Mouse (Mus musculus) cerebellum, adult 2 months (tissue): ENCODE results near the gene Cbx7. TPM values are rescaled to one million over a fixed set of nuclear protein-coding genes. Genes with fewer than 3 reads are reported as not detected.

ENCODE experiments used
- DNase-seq, 2 experiments: peaks; one replicate each; pipeline ENCODE4 v3.0.0; 2021
- H3K27ac ChIP-seq: fragments of 200-500 bp; 2 replicates; pipeline ENCODE4 v1.5.1; 2012; ENCODE audit warnings: low read length, control low read depth, inconsistent platforms; ENCODE audit not compliant: insufficient read depth
- H3K27me3 ChIP-seq: fragments of 200-500 bp; 2 replicates; pipeline ENCODE4 v1.6.1; 2012; ENCODE audit warnings: inconsistent platforms, mild to moderate bottlenecking, low read length, moderate library complexity; ENCODE audit not compliant: control insufficient read depth, insufficient read depth
- H3K4me1 ChIP-seq: fragments of 200-500 bp; 2 replicates; pipeline ENCODE4 v1.6.1; 2011; ENCODE audit warnings: low read length; ENCODE audit not compliant: control insufficient read depth, insufficient read depth
- H3K4me3 ChIP-seq: fragments of 200-500 bp; replicated peaks from 2 replicates; pipeline ENCODE3; 2011; ENCODE audit warnings: mild to moderate bottlenecking, low read depth, low read length, control low read depth; ENCODE audit not compliant: insufficient read depth
- CTCF ChIP-seq: fragments of 200-500 bp; IDR thresholded peaks from 2 replicates; pipeline ENCODE4 v1.5.1; 2011; ENCODE audit warnings: low read depth, mild to moderate bottlenecking, control low read depth, low read length, moderate library complexity, borderline replicate concordance; ENCODE audit not compliant: insufficient read depth
- POLR2A ChIP-seq: fragments of 200-500 bp; IDR thresholded peaks from 2 replicates; pipeline ENCODE4 v1.6.1; 2011; ENCODE audit warnings: low read length, control low read depth, borderline replicate concordance; ENCODE audit not compliant: insufficient read depth
- WGBS: fragments of 180-500 bp; shearing (Covaris S2); methylation state at CpG from one replicate; pipeline ENCODE4 v1.1.7; 2018; 5-methylcytosine and 5-hydroxymethylcytosine counted together
- polyA plus RNA-seq: library from polyadenylated mRNA; depleted of rRNA; stranded (reverse); fragments of >200 nt; gene quantifications from 2 replicates; pipeline ENCODE4 v1.2.3, GENCODE M21; 2012

The Cbx7 gene
- polyA plus RNA-seq, 1 experiment: 89.6 TPM

DNA sequence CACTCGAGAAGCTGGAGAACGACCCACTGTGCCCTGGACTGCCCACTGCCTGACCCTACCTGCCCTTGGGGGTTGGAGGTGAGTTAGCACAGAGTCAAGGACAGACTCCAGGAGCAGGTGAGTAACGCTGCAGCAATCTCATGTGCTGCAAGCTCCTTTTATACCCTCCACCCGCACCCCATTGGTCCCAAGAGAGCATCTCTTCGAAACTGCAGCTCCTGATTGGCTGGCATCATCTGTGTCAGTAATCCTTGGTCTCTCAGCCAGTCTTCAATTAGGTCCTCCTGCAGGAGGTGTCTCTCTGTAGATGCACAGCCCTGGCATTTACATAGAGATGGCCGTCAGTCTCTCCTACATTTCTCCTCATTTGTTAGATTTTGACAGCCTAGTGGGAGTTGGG lies 3.6 kb downstream of the Cbx7 start:
- 87% methylated on average over 6 of the region's 6 CpGs for WGBS
- no peak for DNase-seq
- no peaks in the 10 kb centered on the region for H3K27me3 ChIP-seq
- TF ChIP-seq CTCF (no peak), POLR2A (no peak)
- peaks cover 2% of the 10 kb centered on the region for H3K4me1 ChIP-seq
- no peak overlapping the region for H3K27ac ChIP-seq
- H3K4me3 ChIP-seq: no peak overlapping the region

DNA sequence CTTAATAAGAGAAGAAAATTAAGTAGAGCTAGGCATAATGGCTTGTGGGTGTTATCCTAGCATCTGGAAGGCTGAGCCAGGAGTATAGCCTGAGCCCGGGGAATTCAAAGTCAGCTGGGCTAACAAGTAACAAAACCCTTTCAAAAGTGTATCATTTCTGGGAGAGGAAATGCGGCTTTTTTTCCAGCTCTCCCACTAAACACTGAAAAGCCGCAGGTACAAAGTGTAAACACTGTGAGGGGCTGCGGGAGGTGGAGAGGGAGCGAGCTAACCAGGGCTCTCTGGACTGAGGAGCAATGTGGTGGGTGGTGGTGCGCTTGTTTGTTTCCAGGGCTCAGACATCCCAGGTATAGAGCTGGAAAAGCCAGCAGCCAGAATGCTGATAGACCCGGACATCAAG lies 6.5 kb downstream of the Cbx7 start:
- no peak for DNase-seq
- 97% methylated on average over 7 of the region's 7 CpGs for WGBS
- no peak overlapping the region for H3K4me3 ChIP-seq
- H3K4me1 ChIP-seq: peaks cover 6% of the 10 kb centered on the region
- no peak overlapping the region for H3K27ac ChIP-seq
- TF ChIP-seq POLR2A: no peak
- no peak for TF ChIP-seq CTCF
- H3K27me3 ChIP-seq: no peaks in the 10 kb centered on the region

GRCm38 (mm10) chr15:79962661-79963060 lies 8.3 kb downstream of the Cbx7 start:
- DNase-seq: peak; percentile 78 to 85
- TF ChIP-seq POLR2A: no peak
- TF ChIP-seq CTCF: no peak
- Histone ChIP-seq H3K27me3 (no peaks in the 10 kb centered on the region), H3K27ac (no peak overlapping the region), H3K4me3 (no peak overlapping the region), H3K4me1 (peaks cover 6% of the 10 kb centered on the region)
- 8% methylated on average over 18 of the region's 18 CpGs for WGBS

DNA sequence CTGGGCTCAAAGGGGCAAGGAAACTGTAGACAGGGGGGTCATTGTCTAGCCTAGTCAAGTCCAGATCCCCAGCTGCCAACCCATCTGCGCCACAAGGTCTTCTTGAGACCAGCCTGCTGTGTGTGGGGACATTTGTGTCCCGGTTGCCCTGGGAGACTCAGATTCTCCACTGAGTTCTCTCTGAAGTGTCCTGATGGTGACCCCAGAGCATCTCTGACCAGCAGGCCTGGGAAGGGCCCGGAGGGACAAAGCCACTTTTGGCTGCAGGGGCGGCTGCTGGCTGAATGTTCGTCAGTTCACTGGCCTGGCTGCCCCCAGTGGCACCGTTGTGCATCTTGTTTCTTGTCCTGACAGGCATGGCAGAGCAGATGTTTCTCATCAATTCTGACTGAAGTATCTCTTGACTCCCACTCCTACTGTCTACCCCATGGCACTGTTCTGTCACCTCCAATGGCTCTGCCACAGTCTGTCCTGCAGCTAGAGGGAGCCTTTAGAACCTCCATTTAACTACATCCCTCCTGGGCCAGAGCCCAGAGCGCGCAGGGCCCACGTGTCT lies 9.5 kb downstream of the Cbx7 start:
- WGBS: 75% methylated on average over 9 of the region's 9 CpGs
- Histone ChIP-seq H3K27ac (no peak overlapping the region), H3K4me3 (no peak overlapping the region), H3K4me1 (peaks cover 6% of the 10 kb centered on the region), H3K27me3 (no peaks in the 10 kb centered on the region)
- no peak for TF ChIP-seq POLR2A
- TF ChIP-seq CTCF: no peak
- DNase-seq: no peak

GRCm38 (mm10) chr15:79958418-79958817 lies 12.5 kb downstream of the Cbx7 start:
- Histone ChIP-seq H3K4me3 (no peak overlapping the region), H3K4me1 (peaks cover 6% of the 10 kb centered on the region), H3K27ac (no peak overlapping the region), H3K27me3 (no peaks in the 10 kb centered on the region)
- no peak for DNase-seq
- 54% methylated on average over 3 of the region's 3 CpGs for WGBS
- TF ChIP-seq CTCF: no peak
- TF ChIP-seq POLR2A: no peak

DNA sequence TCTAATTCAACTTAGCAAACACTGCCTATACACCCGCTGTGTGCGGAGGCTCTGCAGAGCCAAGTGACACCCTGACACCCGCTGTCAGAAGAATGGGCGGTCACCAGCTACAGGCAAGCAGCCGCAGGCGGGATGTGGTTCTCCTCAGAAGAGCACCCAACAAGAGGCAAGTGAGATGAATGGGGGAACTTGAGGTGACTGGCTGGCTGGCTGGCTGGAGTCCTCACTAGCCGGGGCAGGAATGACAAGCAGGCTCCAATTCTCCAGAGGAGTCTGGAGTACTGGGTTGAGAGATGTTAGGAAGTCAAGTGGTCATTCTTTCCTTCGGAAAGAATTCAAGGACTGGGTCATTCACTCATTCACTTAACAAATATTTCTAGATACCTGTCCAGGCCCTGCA lies 14.4 kb downstream of the Cbx7 start:
- Histone ChIP-seq H3K4me1 (no peaks in the 10 kb centered on the region), H3K27me3 (no peaks in the 10 kb centered on the region), H3K4me3 (no peak overlapping the region), H3K27ac (no peak overlapping the region)
- no peak for DNase-seq
- WGBS: 88% methylated on average over 8 of the region's 8 CpGs
- TF ChIP-seq POLR2A (no peak), CTCF (no peak)

DNA sequence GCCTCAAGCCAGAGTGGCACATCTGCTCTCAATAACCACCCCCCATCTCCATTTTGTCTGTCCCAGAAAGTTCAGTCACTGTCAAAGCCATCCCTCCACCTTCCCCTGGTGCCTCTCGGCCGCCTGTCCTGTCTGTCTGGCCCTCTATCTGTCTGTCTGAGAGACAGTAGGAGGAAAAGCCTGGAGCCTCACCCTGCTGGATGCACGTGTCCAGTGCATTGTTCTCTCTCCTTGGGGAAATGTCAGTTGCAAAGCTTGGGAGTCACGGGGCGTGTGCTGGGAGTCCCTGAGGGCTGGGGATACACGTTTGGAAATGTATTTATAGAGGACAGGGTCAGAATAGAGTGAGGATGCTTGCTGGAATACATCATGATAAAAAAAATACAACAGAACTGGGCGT lies 17.4 kb downstream of the Cbx7 start:
- no peak for TF ChIP-seq POLR2A
- TF ChIP-seq CTCF: no peak
- no peak for DNase-seq
- no peaks in the 10 kb centered on the region for H3K27me3 ChIP-seq
- peaks cover 8% of the 10 kb centered on the region for H3K4me1 ChIP-seq
- WGBS: 82% methylated on average over 7 of the region's 7 CpGs
- H3K27ac ChIP-seq: no peak overlapping the region
- no peak overlapping the region for H3K4me3 ChIP-seq

DNA sequence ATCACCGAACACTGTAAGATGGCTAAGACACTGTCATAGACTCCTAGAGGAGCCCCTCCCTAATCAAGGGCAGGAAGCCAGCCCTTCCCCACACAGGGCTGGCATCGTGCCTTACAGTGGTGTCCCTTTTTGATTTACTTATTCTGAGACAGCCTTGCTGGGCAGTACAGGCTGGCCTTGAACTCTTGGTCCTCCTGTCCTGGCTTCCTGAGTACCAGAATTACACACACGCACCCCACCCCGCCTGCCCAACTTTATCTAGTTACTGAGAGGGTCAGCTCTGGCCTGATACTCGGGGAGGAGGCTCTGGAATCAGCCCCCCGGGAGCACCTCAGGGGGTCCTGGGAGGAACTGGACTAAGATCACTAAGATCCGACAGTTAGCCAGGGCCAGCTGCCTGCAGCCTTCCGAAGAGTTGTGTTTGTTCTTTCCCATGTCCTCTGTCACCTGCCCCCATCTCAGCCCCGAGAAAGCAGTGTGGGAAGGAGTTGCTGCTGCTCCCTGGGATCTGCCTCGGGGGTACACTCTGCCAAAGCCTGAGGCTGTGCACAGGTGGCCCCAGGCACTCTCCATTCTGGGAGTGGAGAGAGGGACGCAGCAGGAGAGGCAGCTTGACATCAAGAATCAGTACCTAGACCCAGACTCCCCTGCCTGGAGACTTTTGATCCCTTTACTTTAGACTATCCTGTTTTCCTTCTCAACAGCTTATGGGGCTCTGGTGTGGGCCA lies 18.3 kb downstream of the Cbx7 start:
- WGBS: 44% methylated on average over 11 of the region's 11 CpGs
- no peak for DNase-seq
- Histone ChIP-seq H3K27ac (no peak overlapping the region), H3K4me3 (no peak overlapping the region), H3K4me1 (peaks cover 8% of the 10 kb centered on the region), H3K27me3 (no peaks in the 10 kb centered on the region)
- no peak for TF ChIP-seq POLR2A

- DNase-seq: no peak
- 34% methylated on average over 14 of the region's 14 CpGs for WGBS
- no peaks in the 10 kb centered on the region for H3K27me3 ChIP-seq
- no peak overlapping the region for H3K27ac ChIP-seq
- TF ChIP-seq POLR2A (no peak), CTCF (no peak)
- H3K4me3 ChIP-seq: no peak overlapping the region
- H3K4me1 ChIP-seq: peaks cover 8% of the 10 kb centered on the region
Measured at GRCm38 (mm10) chr15:79951730-79952503, 19.0 kb downstream of the Cbx7 start.
